ENCODE assay signal across 36 mouse cellular contexts in genomic region chr15:59804821-59805220, GRCm38 (mm10).
"Had no signal": no experiment of that assay in that cellular context is flagged by ENCODE, and none has a peak within 500 bp of the region (broad histone marks: within the 10 kb centered on the region; RNA-seq: fewer than 3 reads in every experiment).

No protein-coding gene starts in this region.

- H3K4me3 ChIP-seq: heart, embryonic 10.5 days; heart, embryonic 12.5 days; heart, embryonic 13.5 days; heart, embryonic 15.5 days; hindbrain, embryonic 10.5 days; hindbrain, embryonic 12.5 days; hindbrain, embryonic 13.5 days; hindbrain, embryonic 15.5 days; intestine, embryonic 15.5 days; kidney, embryonic 15.5 days; layer of hippocampus, adult 2 months; left cerebral cortex, adult 2 months had no signal

- H3K9me3 ChIP-seq: heart, embryonic 10.5 days; heart, embryonic 13.5 days; heart, embryonic 15.5 days; hindbrain, embryonic 10.5 days; hindbrain, embryonic 15.5 days; intestine, embryonic 15.5 days; kidney, embryonic 15.5 days had no signal

- H3K4me1 ChIP-seq: heart, embryonic 10.5 days; heart, embryonic 12.5 days; heart, embryonic 13.5 days; heart, embryonic 15.5 days; hindbrain, embryonic 10.5 days; hindbrain, embryonic 12.5 days; hindbrain, embryonic 13.5 days; hindbrain, embryonic 15.5 days; intestine, embryonic 15.5 days; kidney, embryonic 15.5 days had no signal

- H3K27me3 ChIP-seq: heart, embryonic 12.5 days; heart, embryonic 13.5 days; heart, embryonic 15.5 days; hindbrain, embryonic 12.5 days; hindbrain, embryonic 13.5 days; hindbrain, embryonic 15.5 days; intestine, embryonic 15.5 days; kidney, embryonic 15.5 days had no signal

- DNase-seq: heart, postnatal 10 days; heart, postnatal 14 days; heart, postnatal 36 days; heart, postnatal 4 days; kidney, adult 11 months; kidney, adult 18-20 months; kidney, adult 2 months; kidney, adult 8-10 months; kidney, adult 9 months; kidney, postnatal 10 days; kidney, postnatal 14 days; kidney, postnatal 25 days; kidney, postnatal 36 days; kidney, postnatal 4 days; layer of hippocampus, adult 9-11 months; layer of hippocampus, postnatal 36 days had no signal

- H3K36me3 ChIP-seq: heart, embryonic 10.5 days; heart, embryonic 12.5 days; heart, embryonic 13.5 days; heart, embryonic 15.5 days; hindbrain, embryonic 10.5 days; hindbrain, embryonic 12.5 days; hindbrain, embryonic 13.5 days; hindbrain, embryonic 15.5 days; intestine, embryonic 15.5 days; kidney, embryonic 15.5 days had no signal

- H3K27ac ChIP-seq: heart, embryonic 10.5 days; heart, embryonic 13.5 days; heart, embryonic 15.5 days; hindbrain, embryonic 10.5 days; hindbrain, embryonic 12.5 days; hindbrain, embryonic 13.5 days; hindbrain, embryonic 14.5 days; hindbrain, embryonic 15.5 days; hindbrain, postnatal 0 days; intestine, embryonic 15.5 days; kidney, embryonic 15.5 days; kidney, postnatal 0 days; layer of hippocampus, adult 2 months; left cerebral cortex, adult 2 months had no signal

- ATAC-seq: hindbrain, embryonic 16.5 days; hindbrain, postnatal 0 days; inflammation-experienced regulatory T-cells, adult 6 months; intestine, embryonic 15.5 days; intestine, embryonic 16.5 days; intestine, postnatal 0 days had no signal

- H3K4me2 ChIP-seq: heart, embryonic 11.5 days; heart, embryonic 12.5 days; heart, embryonic 13.5 days; heart, embryonic 15.5 days; hindbrain, embryonic 12.5 days; hindbrain, embryonic 13.5 days; hindbrain, embryonic 14.5 days; hindbrain, embryonic 15.5 days; intestine, embryonic 15.5 days; kidney, embryonic 15.5 days had no signal

- H3K9ac ChIP-seq: heart, embryonic 12.5 days; heart, embryonic 13.5 days; heart, embryonic 15.5 days; hindbrain, embryonic 12.5 days; hindbrain, embryonic 13.5 days; hindbrain, embryonic 14.5 days; hindbrain, embryonic 15.5 days; intestine, embryonic 15.5 days; kidney, embryonic 15.5 days had no signal
